Mouse (Mus musculus) liver, postnatal 0 days (tissue): ENCODE measurements at regions not wholly inside any gene's neighbourhood (a gene's known extent, or its start where the extent isn't known, plus 50 kb on each side); places are given as distances from the start of the nearest gene placed in this dataset.
A peak's percentile ranks its signal among the peaks of the same experiment; 100 is the strongest.
"Not testable (repeated sequence)": the region's sequence is repeated elsewhere in the genome, so short reads cannot be mapped to it uniquely, and the experiment has no call there.

Source experiments
- ATAC-seq: fragments of 200-750 bp; cut with Nextera tagmentation; 2 replicates; pipeline ENCODE4 v1.8.0; 2017; ENCODE audit warnings: mild to moderate bottlenecking, moderate library complexity
- DNase-seq: peaks from one replicate; pipeline ENCODE4 v3.0.0-alpha.2; 2016
- H3K27ac ChIP-seq: fragments of 300-500 bp; sonication (generic); 2 replicates; pipeline ENCODE4 v1.5.1; 2014; ENCODE audit warnings: antibody characterized with exemption, moderate library complexity, mild to moderate bottlenecking, low read depth
- H3K27me3 ChIP-seq: fragments of 300-500 bp; sonication (generic); 2 replicates; pipeline ENCODE4 v1.6.1; 2014; ENCODE audit warnings: low read length, control low read depth, mixed read lengths; ENCODE audit not compliant: insufficient read depth
- H3K36me3 ChIP-seq: fragments of 300-500 bp; sonication (generic); replicated peaks from 2 replicates; pipeline ENCODE4 v1.6.1; 2014; ENCODE audit warnings: mild to moderate bottlenecking, control low read depth, low read length, moderate library complexity, mixed read lengths; ENCODE audit not compliant: insufficient read depth
- H3K4me1 ChIP-seq: fragments of 300-500 bp; sonication (generic); 2 replicates; pipeline ENCODE4 v1.6.1; 2014; ENCODE audit warnings: antibody characterized with exemption, mild to moderate bottlenecking, control low read depth; ENCODE audit not compliant: insufficient read depth
- H3K4me2 ChIP-seq: fragments of 300-500 bp; sonication (generic); 2 replicates; pipeline ENCODE4 v1.6.1; 2014; ENCODE audit warnings: low read depth, mild to moderate bottlenecking, low read length, moderate library complexity, mixed read lengths
- H3K4me3 ChIP-seq: fragments of 300-500 bp; sonication (generic); 2 replicates; pipeline ENCODE4 v1.5.1; 2014; ENCODE audit warnings: low read depth, low read length
- H3K9ac ChIP-seq: fragments of 300-500 bp; sonication (generic); replicated peaks from 2 replicates; pipeline ENCODE4 v1.6.1; 2014; ENCODE audit warnings: mild to moderate bottlenecking, moderate library complexity
- H3K9me3 ChIP-seq: fragments of 300-500 bp; sonication (generic); 2 replicates; pipeline ENCODE4 v1.6.1; 2016; ENCODE audit warnings: mild to moderate bottlenecking, control low read depth, low read length, mixed read lengths
- WGBS: fragments of 180-500 bp; shearing (Covaris S2); extraction: QIAGEN DNeasy Blood & Tissue Kit; methylation state at CpG from one replicate; pipeline ENCODE4 v1.1.7; 2014; ENCODE audit not compliant: insufficient replicate concordance; 5-methylcytosine and 5-hydroxymethylcytosine counted together

GRCm38 (mm10) chr13:65375273-65375672 is 96.7 kb downstream of the Zfp369 start:
- H3K9ac ChIP-seq, ATAC-seq, H3K4me2 ChIP-seq, H3K27me3 ChIP-seq, H3K4me1 ChIP-seq, H3K36me3 ChIP-seq, H3K27ac ChIP-seq, H3K9me3 ChIP-seq, H3K4me3 ChIP-seq, DNase-seq: not testable (repeated sequence)
- 40% methylated on average over 1 of the region's 2 CpGs for WGBS

GRCm38 (mm10) chr13:65379411-65379810 is 100.8 kb downstream of the Zfp369 start:
- H3K9ac ChIP-seq, DNase-seq, H3K4me2 ChIP-seq, H3K27me3 ChIP-seq, H3K9me3 ChIP-seq, H3K27ac ChIP-seq, H3K4me1 ChIP-seq, ATAC-seq, H3K4me3 ChIP-seq, H3K36me3 ChIP-seq: not testable (repeated sequence)
- 57% methylated on average over 18 of the region's 21 CpGs for WGBS

- not testable (repeated sequence) for H3K4me1 ChIP-seq, ATAC-seq, H3K9ac ChIP-seq, DNase-seq, H3K36me3 ChIP-seq, H3K4me2 ChIP-seq, H3K9me3 ChIP-seq, H3K4me3 ChIP-seq, H3K27me3 ChIP-seq, H3K27ac ChIP-seq
- WGBS = 75% methylated on average over 4 of the region's 4 CpGs
Observed at GRCm38 (mm10) chr13:65414990-65415389, 97.5 kb upstream of the Gm10139 start.

GRCm38 (mm10) chr13:65420201-65420600 is 92.3 kb upstream of the Gm10139 start:
- ATAC-seq, H3K36me3 ChIP-seq, H3K27me3 ChIP-seq, H3K4me2 ChIP-seq, H3K9ac ChIP-seq, H3K9me3 ChIP-seq, H3K4me3 ChIP-seq, H3K4me1 ChIP-seq, H3K27ac ChIP-seq: not testable (repeated sequence)
- WGBS = 10% methylated on average over 23 of the region's 28 CpGs
- peak; percentile 10 for DNase-seq
